Mouse (Mus musculus): Measurements from ENCODE around the gene Klhl29.

GRCm38 (mm10) chr12:5207941-5208905 is 167.3 kb downstream of the Klhl29 start:
- no peak for TF ChIP-seq CTCF (IDR thresholded peaks at IDR 0.05; ENCODE audit: borderline replicate concordance, control insufficient read depth, extremely low read depth, insufficient read depth, low read length, poor library complexity)
- TF ChIP-seq POLR2A (IDR thresholded peaks at IDR 0.05; ENCODE audit: control insufficient read depth, extremely low read depth, insufficient read depth, low read length, poor library complexity): no peak
